Mouse (Mus musculus) left cerebral cortex, adult 8-10 months (tissue): ENCODE data around the gene Pnlip. TPM values are rescaled to one million over a fixed set of nuclear protein-coding genes. Genes with fewer than 3 reads are reported as not detected.
A peak's percentile ranks its signal among the peaks of the same experiment; 100 is the strongest.

ENCODE experiments used
- DNase-seq, 2 experiments: peaks; one replicate each; pipeline ENCODE4 v3.0.0; 2022; ENCODE audit warnings: low spot score in 2 of 2
- total RNA-seq, 4 experiments: library from RNA; stranded (reverse); gene quantifications; 2 replicates each; pipeline ENCODE4 v1.2.4; 2022

Gene Pnlip
- 1 to 10 TPM; 2.3 to 3.4 (median 2.7) TPM for total RNA-seq

- DNase-seq = no peak
Observed at GRCm38 (mm10) chr19:58652198-58652597, at the start of gene Pnlip. TSS of gene Pnlip (plus strand) at chr19:58652498.

- no peak for DNase-seq
Observed at GRCm38 (mm10) chr19:58609716-58610115, 42.6 kb upstream of the Pnlip start.

- no peak for DNase-seq
Observed at GRCm38 (mm10) chr19:58612745-58613144, 39.6 kb upstream of the Pnlip start.

- DNase-seq = no peak
Observed at GRCm38 (mm10) chr19:58616606-58617005, 35.7 kb upstream of the Pnlip start.

GRCm38 (mm10) chr19:58620661-58621060 is 31.6 kb upstream of the Pnlip start:
- DNase-seq = no peak

- DNase-seq = no peak
Observed at GRCm38 (mm10) chr19:58621646-58622045, 30.7 kb upstream of the Pnlip start.

- DNase-seq = no peak
Observed at GRCm38 (mm10) chr19:58624799-58625198, 27.5 kb upstream of the Pnlip start.

GRCm38 (mm10) chr19:58625254-58625947 is 26.9 kb upstream of the Pnlip start:
- DNase-seq = no peak

GRCm38 (mm10) chr19:58627406-58628337 is 24.6 kb upstream of the Pnlip start:
- peak in 1 of 2 experiments; percentile 9 for DNase-seq

- DNase-seq = no peak
Observed at GRCm38 (mm10) chr19:58629351-58629773, 22.9 kb upstream of the Pnlip start.

GRCm38 (mm10) chr19:58650036-58650435 is 2.3 kb upstream of the Pnlip start:
- no peak for DNase-seq

- DNase-seq = peak in 1 of 2 experiments; percentile 10
Observed at GRCm38 (mm10) chr19:58662098-58662497, 9.8 kb downstream of the Pnlip start.

- no peak for DNase-seq
Observed at GRCm38 (mm10) chr19:58663317-58663716, 11.0 kb downstream of the Pnlip start.

- no peak for DNase-seq
Observed at GRCm38 (mm10) chr19:58664901-58665300, 12.6 kb downstream of the Pnlip start.

- no peak for DNase-seq
Observed at GRCm38 (mm10) chr19:58674644-58675043, 22.3 kb downstream of the Pnlip start.

GRCm38 (mm10) chr19:58677117-58677516 is 24.8 kb downstream of the Pnlip start:
- no peak for DNase-seq

- DNase-seq = no peak
Observed at GRCm38 (mm10) chr19:58688933-58689332, 36.6 kb downstream of the Pnlip start.

- no peak for DNase-seq
Observed at GRCm38 (mm10) chr19:58695314-58695713, 43.0 kb downstream of the Pnlip start.

GRCm38 (mm10) chr19:58696235-58696634 is 43.9 kb downstream of the Pnlip start:
- no peak for DNase-seq

- no peak for DNase-seq
Observed at GRCm38 (mm10) chr19:58704556-58704955, 52.3 kb downstream of the Pnlip start.

- DNase-seq = no peak
Observed at GRCm38 (mm10) chr19:58708611-58709010, 56.3 kb downstream of the Pnlip start.

GRCm38 (mm10) chr19:58717925-58718324 is 65.6 kb downstream of the Pnlip start:
- no peak for DNase-seq
